Mouse (Mus musculus) CH12.LX (cell line): ENCODE results near the gene Styxl1.

Experiments used
- CTCF ChIP-seq, 2 experiments: IDR thresholded peaks in 1 of 2; conservative IDR thresholded peaks in 1 of 2; 2 replicates each; pipeline ENCODE4 v1.5.1; 2011 to 2012; ENCODE audit warnings: low read depth in 2 of 2, low read length in 2 of 2, improper control_type of control experiment in 1 of 2, inconsistent platforms in 1 of 2, mild to moderate bottlenecking in 1 of 2, moderate library complexity in 1 of 2
- MAFK ChIP-seq: IDR thresholded peaks from 2 replicates; pipeline ENCODE4 v1.6.1; 2011; ENCODE audit warnings: low read length, improper control_type of control experiment; ENCODE audit not compliant: insufficient replicate concordance

DNA sequence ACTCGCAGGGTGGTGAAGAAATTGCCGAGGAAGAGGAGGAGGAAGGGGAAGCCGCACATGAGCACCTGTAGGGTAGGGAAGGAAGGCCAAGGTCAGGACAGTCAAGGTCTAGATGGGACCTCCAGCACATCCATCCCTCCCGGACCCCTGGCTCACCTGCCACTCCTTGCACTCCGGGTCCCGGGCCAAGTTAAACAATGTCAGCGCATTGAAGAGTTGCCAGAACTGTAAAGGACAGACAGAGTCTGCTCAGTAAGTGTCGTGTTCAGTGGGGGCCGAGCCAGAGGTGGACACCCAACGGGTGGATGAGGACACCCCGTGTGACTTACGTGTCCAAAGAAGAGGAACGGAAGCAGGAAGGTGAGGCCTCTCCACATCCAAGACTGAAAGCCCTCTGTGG lies 42.4 kb downstream of the Styxl1 start:
- TF ChIP-seq CTCF (conservative IDR thresholded peaks at IDR 0.05 in 1 of 2, IDR thresholded peaks at IDR 0.05 in 1 of 2; ENCODE audit: low read depth in 2 of 2, low read length in 2 of 2), result no peak
- no peak for TF ChIP-seq MAFK
